Mouse (Mus musculus): ENCODE measurements around the gene Opa1.

Gene Opa1

GRCm38 (mm10) chr16:29579167-29579786 lies at the start of gene Opa1:
TSS of gene Opa1 (plus strand) at chr16:29579334.
- in situ Hi-C loops (cut with MboI, MseI): loop anchor here (10.0 kb wide), 1 partner anchor 984 kb away; no protein-coding TSS in a partner anchor

GRCm38 (mm10) chr16:29533641-29534040 lies 45.5 kb upstream of the Opa1 start:
- in situ Hi-C loops (cut with MboI, MseI): no loop called here

GRCm38 (mm10) chr16:29535866-29536265 lies 43.3 kb upstream of the Opa1 start:
- in situ Hi-C loops (cut with MboI, MseI): no loop called here

- in situ Hi-C loops (cut with MboI, MseI): no loop called here
These were observed 42.5 kb upstream of the Opa1 start for GRCm38 (mm10) chr16:29536411-29537204.

- in situ Hi-C loops (cut with MboI, MseI): no loop called here
These were observed 39.2 kb upstream of the Opa1 start for GRCm38 (mm10) chr16:29539906-29540305.

- in situ Hi-C loops (cut with MboI, MseI): no loop called here
These were observed 37.9 kb upstream of the Opa1 start for GRCm38 (mm10) chr16:29541261-29541683.

- in situ Hi-C loops (cut with MboI, MseI): no loop called here
These were observed 34.3 kb upstream of the Opa1 start, which contains the start of gene Atp13a4 for GRCm38 (mm10) chr16:29544829-29545228. TSS of gene Atp13a4 (minus strand) at chr16:29544864.

- in situ Hi-C loops (cut with MboI, MseI): loop anchor here (5.0 to 10.0 kb wide), 2 partner anchors 105 to 722 kb away; no protein-coding TSS in a partner anchor
These were observed 19.5 kb upstream of the Opa1 start for GRCm38 (mm10) chr16:29559667-29560066.

- in situ Hi-C loops (cut with MboI, MseI): loop anchor here (5.0 kb wide), 1 partner anchor 723 kb away; no protein-coding TSS in a partner anchor
These were observed 18.7 kb upstream of the Opa1 start for GRCm38 (mm10) chr16:29560454-29560853.

GRCm38 (mm10) chr16:29560869-29561268 lies 18.3 kb upstream of the Opa1 start:
- in situ Hi-C loops (cut with MboI, MseI): loop anchor here (5.0 kb wide), 1 partner anchor 724 kb away; no protein-coding TSS in a partner anchor

- in situ Hi-C loops (cut with MboI, MseI): loop anchor here (10.0 kb wide), 1 partner anchor 979 kb away; no protein-coding TSS in a partner anchor
These were observed 5.1 kb upstream of the Opa1 start for GRCm38 (mm10) chr16:29574013-29574412.

- in situ Hi-C loops (cut with MboI, MseI): loop anchor here (10.0 kb wide), 1 partner anchor 981 kb away; no protein-coding TSS in a partner anchor
These were observed 3.5 kb upstream of the Opa1 start for GRCm38 (mm10) chr16:29575620-29576019.

- in situ Hi-C loops (cut with MboI, MseI): loop anchor here (10.0 kb wide), 1 partner anchor 985 kb away; no protein-coding TSS in a partner anchor
These were observed 648 bp downstream of the Opa1 start for GRCm38 (mm10) chr16:29579787-29580176.

GRCm38 (mm10) chr16:29592171-29592570 lies 13.0 kb downstream of the Opa1 start:
- in situ Hi-C loops (cut with MboI, MseI): no loop called here

- in situ Hi-C loops (cut with MboI, MseI): no loop called here
These were observed 18.0 kb downstream of the Opa1 start for GRCm38 (mm10) chr16:29597122-29597521.

- in situ Hi-C loops (cut with MboI, MseI): no loop called here
These were observed 26.4 kb downstream of the Opa1 start for GRCm38 (mm10) chr16:29605546-29605945.

GRCm38 (mm10) chr16:29607131-29607530 lies 28.0 kb downstream of the Opa1 start:
- in situ Hi-C loops (cut with MboI, MseI): no loop called here

- in situ Hi-C loops (cut with MboI, MseI): no loop called here
These were observed 35.6 kb downstream of the Opa1 start for GRCm38 (mm10) chr16:29614762-29615161.

GRCm38 (mm10) chr16:29629053-29629452 lies 49.9 kb downstream of the Opa1 start:
- in situ Hi-C loops (cut with MboI, MseI): no loop called here

GRCm38 (mm10) chr16:29635780-29636179 lies 56.6 kb downstream of the Opa1 start:
- in situ Hi-C loops (cut with MboI, MseI): no loop called here

- in situ Hi-C loops (cut with MboI, MseI): no loop called here
These were observed 63.2 kb downstream of the Opa1 start for GRCm38 (mm10) chr16:29642376-29642775.

GRCm38 (mm10) chr16:29644871-29645270 lies 65.7 kb downstream of the Opa1 start:
- in situ Hi-C loops (cut with MboI, MseI): no loop called here
